Mouse (Mus musculus): ENCODE results near the gene Slc38a4.

GRCm38 (mm10) chr15:97072859-97073826 is 17.4 kb upstream of the Slc38a4 start:
- no peak for TF ChIP-seq GATA1 (IDR thresholded peaks at IDR 0.05; ENCODE audit: low read length)
- TF ChIP-seq TAL1 (IDR thresholded peaks at IDR 0.05; ENCODE audit: low read length): no peak
